Mouse (Mus musculus) embryonic facial prominence, embryonic 15.5 days (tissue): ENCODE measurements around the gene Kcmf1. TPM values are rescaled to one million over a fixed set of nuclear protein-coding genes. Genes with fewer than 3 reads are reported as not detected.
A peak's percentile ranks its signal among the peaks of the same experiment; 100 is the strongest.

ENCODE experiments used
- ATAC-seq: fragments of 200-750 bp; cut with Nextera tagmentation; 2 replicates; pipeline ENCODE4 v1.8.0; 2017; ENCODE audit warnings: low read depth, moderate TSS enrichment; ENCODE audit not compliant: insufficient number of reproducible peaks, low FRiP score, low TSS enrichment
- H3K27ac ChIP-seq: fragments of 300-500 bp; sonication (generic); replicated peaks from 2 replicates; pipeline ENCODE4 v1.5.1; 2015; ENCODE audit warnings: mild to moderate bottlenecking, inconsistent platforms
- H3K27me3 ChIP-seq: fragments of 300-500 bp; sonication (generic); 2 replicates; pipeline ENCODE4 v1.6.1; 2015; ENCODE audit warnings: inconsistent platforms
- H3K36me3 ChIP-seq: fragments of 300-500 bp; sonication (generic); 2 replicates; pipeline ENCODE4 v1.6.1; 2015; ENCODE audit warnings: mild to moderate bottlenecking, inconsistent platforms
- H3K4me1 ChIP-seq: fragments of 300-500 bp; sonication (generic); 2 replicates; pipeline ENCODE4 v1.6.1; 2015; ENCODE audit warnings: inconsistent platforms
- H3K4me2 ChIP-seq: fragments of 300-500 bp; sonication (generic); replicated peaks from 2 replicates; pipeline ENCODE4 v1.6.1; 2015; ENCODE audit warnings: mild to moderate bottlenecking, inconsistent platforms
- H3K4me3 ChIP-seq: fragments of 300-500 bp; sonication (generic); replicated peaks from 2 replicates; pipeline ENCODE4 v1.5.1; 2015; ENCODE audit warnings: mild to moderate bottlenecking, inconsistent platforms
- H3K9ac ChIP-seq: fragments of 300-500 bp; sonication (generic); 2 replicates; pipeline ENCODE4 v1.6.1; 2015; ENCODE audit warnings: inconsistent platforms
- H3K9me3 ChIP-seq: fragments of 300-500 bp; sonication (generic); replicated peaks from 2 replicates; pipeline ENCODE4 v1.6.1; 2016; ENCODE audit warnings: inconsistent platforms
- WGBS: fragments of 180-500 bp; shearing (Covaris S2); methylation state at CpG from one replicate; pipeline ENCODE4 v1.1.7; 2015; 5-methylcytosine and 5-hydroxymethylcytosine counted together
- polyA plus RNA-seq: library from polyadenylated mRNA; unstranded; fragments of >200 nt; fragmentation: Nextera tagmentation; extraction: Ambion mirVana; gene quantifications from 2 replicates; pipeline ENCODE4 v1.2.1, GENCODE M21; 2015

Kcmf1 gene
- polyA plus RNA-seq, result 41.3 and 41.8 TPM in 2 replicates

GRCm38 (mm10) chr6:72899781-72900681 lies at the start of gene Kcmf1:
TSS of gene Kcmf1 (minus strand) at chr6:72899979.
- 1% methylated on average over 78 of the region's 113 CpGs for WGBS
- H3K9ac ChIP-seq, result peak within 1 kb of the TSS; percentile 100
- peak within 1 kb of the TSS; percentile 93 for H3K4me3 ChIP-seq
- H3K27ac ChIP-seq, result peak within 1 kb of the TSS; percentile 98
- H3K27me3 ChIP-seq, result no peaks in the 10 kb centered on the region
- H3K4me2 ChIP-seq, result peak within 1 kb of the TSS; percentile 72
- H3K4me1 ChIP-seq, result peaks cover 23% of the 10 kb centered on the region
- no peaks in the 10 kb centered on the region for H3K36me3 ChIP-seq
- ATAC-seq, result peak; percentile 84
- H3K9me3 ChIP-seq, result no peaks in the 10 kb centered on the region

DNA sequence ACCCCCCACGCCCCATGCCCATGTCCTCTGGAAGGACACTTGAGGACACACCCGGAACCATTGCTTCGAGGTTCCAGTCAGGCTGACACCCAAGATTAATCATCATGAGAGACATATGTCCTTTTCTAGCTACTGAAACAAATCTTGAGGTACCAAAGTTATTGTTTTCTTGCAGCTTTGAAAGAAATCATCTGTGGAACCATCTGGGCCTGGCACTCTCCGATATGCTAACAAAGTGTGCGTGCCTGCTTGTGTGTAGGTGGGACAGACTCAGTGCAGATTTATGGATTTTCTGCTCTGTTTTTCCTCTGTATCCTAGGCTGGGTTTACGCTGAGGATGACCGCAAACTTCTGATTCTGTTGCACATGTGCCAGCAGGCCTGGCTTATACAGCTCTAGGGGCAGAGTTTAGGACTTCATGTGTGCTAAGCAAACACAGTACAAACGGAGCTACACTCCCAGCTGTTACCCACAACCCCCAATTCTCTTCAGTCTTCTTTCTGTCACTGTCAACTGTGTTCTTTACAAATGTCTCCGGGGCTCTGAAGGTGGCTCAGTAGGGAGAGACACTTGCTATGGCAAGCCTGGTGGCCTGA lies 49.5 kb upstream of the Kcmf1 start:
- WGBS, result 69% methylated on average over 9 of the region's 9 CpGs
- no peak for ATAC-seq
- H3K4me1 ChIP-seq, result 0 out of 2 replicates have a peak, but pooled peaks cover 6% of the 10 kb centered on the region
- H3K27ac ChIP-seq, result no peak overlapping the region
- no peak overlapping the region for H3K4me2 ChIP-seq
- 0 out of 2 replicates have a peak, but pooled peaks cover 7% of the 10 kb centered on the region for H3K9me3 ChIP-seq
- H3K9ac ChIP-seq, result no peak overlapping the region
- no peaks in the 10 kb centered on the region for H3K36me3 ChIP-seq
- no peaks in the 10 kb centered on the region for H3K27me3 ChIP-seq
- H3K4me3 ChIP-seq, result no peak overlapping the region

DNA sequence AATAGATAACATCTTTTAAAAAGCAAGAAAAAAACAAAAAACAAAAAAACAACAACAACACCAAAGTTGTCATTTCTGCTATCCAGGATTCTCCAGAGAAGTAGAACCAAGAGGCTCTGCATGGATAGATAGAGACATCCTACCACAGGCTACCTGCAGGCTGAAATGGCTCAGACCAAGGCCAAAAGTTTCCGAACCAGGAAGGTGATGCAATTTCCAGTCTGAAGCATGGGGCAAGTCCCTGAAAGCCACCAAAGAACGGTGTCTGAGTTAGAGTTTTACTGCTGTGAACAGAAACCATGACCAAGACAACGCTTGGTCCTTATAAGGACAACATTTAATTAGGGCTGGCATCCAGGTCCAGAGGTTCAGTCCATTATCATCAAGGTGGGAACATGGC lies 48.6 kb upstream of the Kcmf1 start:
- H3K27me3 ChIP-seq, result no peaks in the 10 kb centered on the region
- no peak overlapping the region for H3K9ac ChIP-seq
- H3K4me3 ChIP-seq, result no peak overlapping the region
- 0 out of 2 replicates have a peak, but pooled peaks cover 7% of the 10 kb centered on the region for H3K9me3 ChIP-seq
- no peak for ATAC-seq
- H3K27ac ChIP-seq, result no peak overlapping the region
- 94% methylated on average over 3 of the region's 3 CpGs for WGBS
- H3K4me1 ChIP-seq, result 0 out of 2 replicates have a peak, but pooled peaks cover 6% of the 10 kb centered on the region
- H3K36me3 ChIP-seq, result no peaks in the 10 kb centered on the region
- H3K4me2 ChIP-seq, result no peak overlapping the region

- Histone ChIP-seq H3K9me3 (0 out of 2 replicates have a peak, but pooled peaks cover 7% of the 10 kb centered on the region), H3K9ac (no peak overlapping the region), H3K27me3 (no peaks in the 10 kb centered on the region), H3K27ac (no peak overlapping the region), H3K4me3 (no peak overlapping the region), H3K4me1 (0 out of 2 replicates have a peak, but pooled peaks cover 6% of the 10 kb centered on the region), H3K36me3 (no peaks in the 10 kb centered on the region), H3K4me2 (no peak overlapping the region)
- ATAC-seq, result no peak
- 52% methylated on average over 6 of the region's 6 CpGs for WGBS
Measured at GRCm38 (mm10) chr6:72947960-72948359, 48.2 kb upstream of the Kcmf1 start.

DNA sequence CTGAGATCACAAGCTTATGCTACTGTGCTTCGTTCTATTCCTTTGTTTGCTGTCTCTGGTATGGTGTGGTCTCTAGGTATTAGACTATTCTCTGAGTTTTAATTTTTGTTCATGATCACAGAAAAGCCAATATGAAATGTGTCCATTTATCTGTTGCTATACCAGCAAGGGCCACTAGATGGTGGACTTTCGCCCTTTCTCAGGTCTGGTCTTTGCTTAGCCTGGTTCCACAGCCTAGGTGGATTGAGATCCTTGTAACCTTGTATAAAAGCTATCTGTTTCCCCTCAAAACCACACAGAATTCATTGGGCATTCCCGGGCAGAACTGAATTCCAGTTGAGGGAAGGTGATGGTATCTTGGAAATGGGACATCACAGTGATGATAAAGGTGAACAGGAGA lies 40.7 kb upstream of the Kcmf1 start:
- no peak overlapping the region for H3K4me2 ChIP-seq
- H3K27ac ChIP-seq, result no peak overlapping the region
- H3K9ac ChIP-seq, result no peak overlapping the region
- no peak overlapping the region for H3K4me3 ChIP-seq
- no peaks in the 10 kb centered on the region for H3K36me3 ChIP-seq
- ATAC-seq, result no peak
- H3K27me3 ChIP-seq, result no peaks in the 10 kb centered on the region
- no peaks in the 10 kb centered on the region for H3K9me3 ChIP-seq
- 5% methylated on average over 3 of the region's 3 CpGs for WGBS
- H3K4me1 ChIP-seq, result no peaks in the 10 kb centered on the region

DNA sequence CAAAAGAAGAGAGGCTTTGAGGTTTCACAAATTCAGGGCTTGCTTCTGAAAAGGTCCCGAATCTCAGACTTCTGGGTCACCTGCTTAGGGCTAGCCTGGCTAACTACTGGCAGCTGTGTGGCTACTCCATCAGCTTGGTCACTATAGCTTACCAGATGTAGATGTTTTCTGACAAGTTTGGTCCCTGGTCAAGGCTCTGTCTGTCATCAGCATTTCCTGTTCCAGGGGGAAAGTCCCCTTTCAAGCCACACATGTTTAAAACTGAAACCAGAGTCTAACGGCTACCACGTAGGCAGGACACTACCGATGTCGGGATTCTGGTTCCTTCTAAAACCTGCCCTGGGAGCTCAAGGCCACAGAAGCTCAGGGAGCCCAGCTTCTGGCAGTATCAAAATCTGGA lies 38.1 kb upstream of the Kcmf1 start:
- H3K4me1 ChIP-seq, result no peaks in the 10 kb centered on the region
- 28% methylated on average over 5 of the region's 5 CpGs for WGBS
- no peaks in the 10 kb centered on the region for H3K27me3 ChIP-seq
- H3K4me3 ChIP-seq, result no peak overlapping the region
- H3K36me3 ChIP-seq, result no peaks in the 10 kb centered on the region
- H3K27ac ChIP-seq, result no peak overlapping the region
- no peaks in the 10 kb centered on the region for H3K9me3 ChIP-seq
- no peak overlapping the region for H3K4me2 ChIP-seq
- H3K9ac ChIP-seq, result no peak overlapping the region
- ATAC-seq, result no peak

DNA sequence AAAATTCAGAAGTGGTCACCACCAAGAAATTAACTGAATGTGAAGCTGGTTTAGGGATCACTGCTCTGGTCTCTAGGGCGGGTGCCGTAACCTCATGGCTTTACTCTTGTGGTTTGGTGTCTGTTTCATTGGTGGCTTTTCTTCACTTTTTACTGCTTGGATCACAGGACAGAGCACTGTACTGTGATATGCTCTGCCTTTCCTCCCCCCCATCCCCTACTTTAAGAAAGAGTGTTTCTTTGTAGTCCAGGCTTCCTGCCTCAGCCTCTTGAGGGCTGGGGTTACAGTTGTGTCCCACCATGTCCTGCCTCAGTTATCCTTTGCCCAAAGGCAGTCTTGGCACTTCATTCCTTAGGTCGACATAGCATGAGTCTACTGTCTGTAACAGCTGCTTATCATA lies 37.7 kb upstream of the Kcmf1 start:
- Histone ChIP-seq H3K4me1 (no peaks in the 10 kb centered on the region), H3K27ac (no peak overlapping the region), H3K4me2 (no peak overlapping the region), H3K27me3 (no peaks in the 10 kb centered on the region), H3K9me3 (no peaks in the 10 kb centered on the region), H3K4me3 (no peak overlapping the region), H3K36me3 (no peaks in the 10 kb centered on the region), H3K9ac (no peak overlapping the region)
- no peak; the same call in 1 of the 2 replicates for ATAC-seq
- WGBS, result 58% methylated on average over 3 of the region's 3 CpGs

DNA sequence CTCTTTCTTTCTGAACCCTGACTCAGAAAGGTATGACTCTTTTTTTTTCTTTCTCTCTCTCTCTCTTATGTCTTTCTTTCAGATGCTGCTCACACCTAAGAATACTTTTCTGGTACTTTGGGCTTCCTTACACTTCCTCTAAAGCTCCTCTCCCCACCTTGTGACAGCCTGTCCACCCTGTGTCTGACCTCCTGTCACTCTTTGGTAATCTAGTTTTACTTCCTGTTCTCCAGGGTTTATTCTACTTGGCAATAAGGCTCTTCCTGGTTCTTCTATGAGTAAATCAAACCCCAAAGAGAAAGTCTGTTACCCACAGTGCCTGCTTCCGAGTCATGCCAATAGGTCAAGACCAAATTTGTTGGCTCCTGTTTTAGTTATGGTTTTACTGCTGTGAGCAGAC lies 33.2 kb upstream of the Kcmf1 start:
- Histone ChIP-seq H3K27ac (no peak overlapping the region), H3K9ac (no peak overlapping the region), H3K4me1 (no peaks in the 10 kb centered on the region), H3K27me3 (no peaks in the 10 kb centered on the region), H3K4me2 (no peak overlapping the region), H3K4me3 (no peak overlapping the region), H3K9me3 (no peaks in the 10 kb centered on the region), H3K36me3 (no peaks in the 10 kb centered on the region)
- no peak for ATAC-seq
- 89% methylated on average over 1 of the region's 1 CpGs for WGBS

GRCm38 (mm10) chr6:72931533-72931932 lies 31.8 kb upstream of the Kcmf1 start:
- no peaks in the 10 kb centered on the region for H3K36me3 ChIP-seq
- H3K27ac ChIP-seq, result no peak overlapping the region
- no peak overlapping the region for H3K9ac ChIP-seq
- 63% methylated on average over 3 of the region's 3 CpGs for WGBS
- ATAC-seq, result no peak
- H3K9me3 ChIP-seq, result no peaks in the 10 kb centered on the region
- H3K27me3 ChIP-seq, result no peaks in the 10 kb centered on the region
- peaks cover 7% of the 10 kb centered on the region for H3K4me1 ChIP-seq
- H3K4me2 ChIP-seq, result no peak overlapping the region
- no peak overlapping the region for H3K4me3 ChIP-seq

DNA sequence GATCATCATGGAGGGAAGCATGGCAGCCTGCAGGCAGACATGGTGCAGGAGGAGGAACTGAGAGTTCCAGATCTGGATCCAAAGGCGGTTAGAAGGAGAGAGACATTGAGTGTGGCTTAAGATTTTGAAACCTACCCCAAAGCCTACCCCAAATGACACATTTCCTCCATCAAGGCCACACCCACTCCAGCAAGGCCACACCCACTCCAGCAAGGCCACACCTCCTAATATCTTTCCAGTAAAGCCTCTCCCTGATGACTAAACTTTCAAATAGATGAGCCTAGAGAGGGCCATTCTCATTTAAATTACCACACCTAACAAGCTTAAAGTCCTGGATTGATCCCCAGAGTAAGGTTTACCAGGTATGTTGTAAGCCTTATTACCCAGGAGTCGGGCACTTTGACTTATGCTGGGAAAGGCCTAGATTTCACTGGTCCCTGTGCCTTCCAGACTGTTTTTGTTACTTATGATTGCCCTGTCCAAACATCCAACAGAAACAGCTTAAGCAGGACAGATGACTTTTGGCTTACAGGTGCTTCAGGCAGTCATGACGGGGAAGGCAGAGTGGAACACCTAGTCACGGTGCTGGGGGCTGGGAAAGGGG lies 30.1 kb upstream of the Kcmf1 start:
- Histone ChIP-seq H3K4me2 (no peak overlapping the region), H3K4me1 (peaks cover 9% of the 10 kb centered on the region), H3K9me3 (no peaks in the 10 kb centered on the region), H3K27ac (no peak overlapping the region), H3K36me3 (no peaks in the 10 kb centered on the region), H3K4me3 (no peak overlapping the region), H3K9ac (no peak overlapping the region), H3K27me3 (no peaks in the 10 kb centered on the region)
- ATAC-seq, result no peak
- WGBS, result 77% methylated on average over 4 of the region's 4 CpGs

DNA sequence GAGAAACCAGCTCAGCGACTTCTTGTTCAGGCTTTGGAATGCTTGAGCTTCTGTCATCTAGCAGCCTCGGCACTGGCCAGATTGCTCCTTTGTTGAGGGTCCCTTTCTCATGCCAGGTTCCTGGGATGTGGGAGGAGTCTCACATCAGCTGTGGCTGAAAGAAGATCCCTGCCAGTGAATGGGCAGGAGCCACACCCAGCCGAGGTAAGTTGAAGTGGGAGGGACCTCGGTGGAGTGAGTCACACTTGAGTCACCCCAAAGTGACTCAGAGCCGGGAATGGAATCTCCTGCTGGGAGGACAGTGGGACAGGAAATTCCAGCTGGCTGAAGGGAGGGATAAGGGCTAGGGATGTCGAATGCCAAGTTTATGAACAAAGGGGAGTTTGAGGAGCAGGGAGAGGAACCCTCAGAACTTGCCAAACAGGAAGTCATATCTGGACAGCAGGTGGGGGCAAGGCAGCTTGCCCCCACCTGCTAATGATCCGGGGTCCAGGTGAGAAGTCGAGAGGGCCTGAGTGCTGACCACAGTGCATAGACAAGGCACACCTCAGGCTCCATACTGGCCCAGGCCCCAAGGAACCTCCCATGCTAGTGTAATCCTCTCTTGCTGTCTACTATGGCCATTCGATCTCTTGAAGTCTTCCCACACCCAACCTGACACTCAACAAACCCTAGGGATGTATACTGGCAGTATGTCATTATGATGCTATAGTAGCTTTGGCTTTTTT lies 27.1 kb upstream of the Kcmf1 start:
- Histone ChIP-seq H3K36me3 (no peaks in the 10 kb centered on the region), H3K4me1 (peaks cover 9% of the 10 kb centered on the region), H3K27ac (peak overlapping the region; percentile 79), H3K9me3 (no peaks in the 10 kb centered on the region), H3K4me2 (no peak overlapping the region), H3K4me3 (no peak overlapping the region), H3K9ac (no peak overlapping the region), H3K27me3 (no peaks in the 10 kb centered on the region)
- 17% methylated on average over 9 of the region's 9 CpGs for WGBS
- ATAC-seq, result peak; percentile 81
